Comparison of ENCODE assay signal across 8 mouse cellular contexts in the genomic region with DNA sequence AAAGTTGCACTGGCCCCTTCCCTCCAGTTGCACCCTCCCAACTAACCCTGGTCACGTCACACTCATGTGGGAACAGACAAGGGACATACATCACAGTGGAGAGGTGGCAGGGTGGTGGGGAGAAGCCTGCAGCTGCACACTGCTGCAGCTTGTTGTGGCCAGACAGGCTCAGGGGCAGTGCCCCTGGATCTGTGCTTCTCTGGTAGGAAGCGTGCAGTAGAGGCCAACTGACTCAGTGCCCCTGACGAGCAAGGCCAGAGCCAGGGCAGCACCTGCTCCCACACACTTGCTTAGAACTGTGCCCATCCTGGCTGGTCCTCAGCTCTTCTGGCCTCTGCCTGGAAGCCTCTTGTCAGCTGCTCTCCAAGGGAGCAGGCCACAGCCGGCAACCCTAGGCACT. TPM values are rescaled to one million over a fixed set of nuclear protein-coding genes. Genes with fewer than 3 reads are reported as not detected.
DNase-seq lines count a peak whose midpoint lies in the region; ATAC-seq and TF ChIP-seq lines count a peak whose summit lies in the region.

No protein-coding gene starts in this region.

- DNase-seq in adrenal gland, adult (ENCODE audit: inconsistent age in 2 of 2, low spot score in 1 of 2), result peak; percentile 58 to 86
- no peak for DNase-seq in adrenal gland, postnatal 4 days (ENCODE audit: low spot score in 2 of 2)
- DNase-seq in liver, embryonic 11.5 days (ENCODE audit: low spot score), result no peak
- no peak for DNase-seq in liver
- DNase-seq in intestine, embryonic 14.5 days (ENCODE audit: low spot score), result no peak
- DNase-seq in midbrain, postnatal 0 days (ENCODE audit: low spot score), result no peak
- no peak for DNase-seq in frontal cortex, adult 2 months (ENCODE audit: extremely low spot score in 1 of 2, low spot score in 1 of 2)

- peaks cover 59% of the 10 kb centered on the region for H3K36me3 ChIP-seq in liver, embryonic 11.5 days (ENCODE audit: control insufficient read depth, insufficient read depth, low read length)
- H3K36me3 ChIP-seq in intestine, embryonic 14.5 days (ENCODE audit: control insufficient read depth, insufficient read depth, low read length), result peaks cover 67% of the 10 kb centered on the region
- H3K36me3 ChIP-seq in midbrain, postnatal 0 days (ENCODE audit: insufficient read depth, low read length), result peaks cover 54% of the 10 kb centered on the region

- 77% methylated on average over 4 of the region's 4 CpGs for WGBS in liver, embryonic 11.5 days
- WGBS in intestine, embryonic 14.5 days, result 73% methylated on average over 4 of the region's 4 CpGs
- 79% methylated on average over 4 of the region's 4 CpGs for WGBS in midbrain, postnatal 0 days

- H3K9me3 ChIP-seq in liver, embryonic 11.5 days (ENCODE audit: control insufficient read depth, low read length), result no peaks in the 10 kb centered on the region
- no peaks in the 10 kb centered on the region for H3K9me3 ChIP-seq in intestine, embryonic 14.5 days (ENCODE audit: control insufficient read depth, low read length)
- no peaks in the 10 kb centered on the region for H3K9me3 ChIP-seq in midbrain, postnatal 0 days (ENCODE audit: low read length)

- no peak for TF ChIP-seq CTCF in midbrain, postnatal 0 days (IDR thresholded peaks at IDR 0.05)

- no peak for ATAC-seq in liver, embryonic 11.5 days (replicated peaks; ENCODE audit: low FRiP score)
- no peak for ATAC-seq in intestine, embryonic 14.5 days (replicated peaks; ENCODE audit: low FRiP score, low TSS enrichment, low read depth)
- ATAC-seq in midbrain, postnatal 0 days (ENCODE audit: low FRiP score), result no peak
- ATAC-seq in frontal cortex, adult (ENCODE audit: low TSS enrichment), result no peak

- 0 out of 2 replicates have a peak overlapping the region, but pooled peaks have one; percentile 77 for H3K27ac ChIP-seq in liver, embryonic 11.5 days (ENCODE audit: low read depth, low read length)
- H3K27ac ChIP-seq in intestine, embryonic 14.5 days (ENCODE audit: low read depth), result no peak overlapping the region
- H3K27ac ChIP-seq in midbrain, postnatal 0 days (ENCODE audit: low read depth, low read length), result 0 out of 2 replicates have a peak overlapping the region, but pooled peaks have one; percentile 91

- peak overlapping the region; percentile 97 for H3K9ac ChIP-seq in liver, embryonic 11.5 days (ENCODE audit: low read depth, low read length)
- no peak overlapping the region for H3K9ac ChIP-seq in intestine, embryonic 14.5 days (ENCODE audit: low read length)
- peak overlapping the region; percentile 93 for H3K9ac ChIP-seq in midbrain, postnatal 0 days (replicated peaks; ENCODE audit: low read length, poor library complexity, severe bottlenecking)

- H3K4me1 ChIP-seq in liver, embryonic 11.5 days (replicated peaks; ENCODE audit: control insufficient read depth, insufficient read depth, low read length), result peaks cover 35% of the 10 kb centered on the region
- H3K4me1 ChIP-seq in intestine, embryonic 14.5 days (replicated peaks; ENCODE audit: control insufficient read depth, insufficient read depth, low read length), result peaks cover 27% of the 10 kb centered on the region
- peaks cover 14% of the 10 kb centered on the region for H3K4me1 ChIP-seq in midbrain, postnatal 0 days (ENCODE audit: insufficient read depth, low read length)

- H3K4me3 ChIP-seq in liver, embryonic 11.5 days (ENCODE audit: low read depth, low read length), result peak overlapping the region; percentile 91
- peak overlapping the region; percentile 97 for H3K4me3 ChIP-seq in intestine, embryonic 14.5 days (ENCODE audit: low read depth, low read length)
- H3K4me3 ChIP-seq in midbrain, postnatal 0 days (ENCODE audit: low read depth, low read length), result peak overlapping the region; percentile 87

- peak overlapping the region; percentile 99 for H3K4me2 ChIP-seq in liver, embryonic 11.5 days
- peak overlapping the region; percentile 83; the same call in 1 of the 2 replicates for H3K4me2 ChIP-seq in intestine, embryonic 14.5 days (ENCODE audit: low read length)
- H3K4me2 ChIP-seq in midbrain, postnatal 0 days (ENCODE audit: low read depth, low read length, poor library complexity, severe bottlenecking), result peak overlapping the region; percentile 98

- H3K27me3 ChIP-seq in liver, embryonic 11.5 days (replicated peaks; ENCODE audit: control insufficient read depth, insufficient read depth, low read length), result no peaks in the 10 kb centered on the region
- H3K27me3 ChIP-seq in intestine, embryonic 14.5 days (replicated peaks; ENCODE audit: control insufficient read depth, insufficient read depth, low read length), result no peaks in the 10 kb centered on the region
- H3K27me3 ChIP-seq in midbrain, postnatal 0 days (ENCODE audit: insufficient read depth, low read length), result no peaks in the 10 kb centered on the region

RNA-seq across cellular contexts. Expression of gene Nme3, which starts 1.3 kb away (rescaled TPM):
- 10 to 100 TPM; 73.7 to 76.7 TPM for total RNA-seq in adrenal gland, postnatal 4 days (2021)
- 70.5 and 76.3 TPM in 2 replicates for polyA plus RNA-seq in liver, embryonic 11.5 days (2014; fragmentation: Nextera tagmentation; extraction: Ambion mirVana)
- 86.4 and 90.7 TPM in 2 replicates for polyA plus RNA-seq in intestine, embryonic 14.5 days (2014; fragmentation: Nextera tagmentation; extraction: Ambion mirVana)
- total RNA-seq in midbrain, postnatal 0 days (2014; rRNA removed), result 54.4 and 65.3 TPM in 2 replicates
- 98.3 and 105 TPM in 2 replicates for polyA plus RNA-seq in midbrain, postnatal 0 days (2015; fragmentation: Nextera tagmentation; extraction: Ambion mirVana)
- 76.8 and 81.6 TPM in 2 replicates for polyA plus RNA-seq in frontal cortex, adult 2 months (2012; rRNA removed)

RNA-seq across cellular contexts. Expression of gene Mrps34, which starts 2.7 kb away (rescaled TPM):
- 100 to 1,000 TPM; 135 to 137 TPM for total RNA-seq in adrenal gland, postnatal 4 days (2021)
- 123 and 129 TPM in 2 replicates for polyA plus RNA-seq in liver, embryonic 11.5 days (2014; fragmentation: Nextera tagmentation; extraction: Ambion mirVana)
- polyA plus RNA-seq in intestine, embryonic 14.5 days (2014; fragmentation: Nextera tagmentation; extraction: Ambion mirVana), result 100 and 110 TPM in 2 replicates
- total RNA-seq in midbrain, postnatal 0 days (2014; rRNA removed), result 43.8 and 46.1 TPM in 2 replicates
- polyA plus RNA-seq in midbrain, postnatal 0 days (2015; fragmentation: Nextera tagmentation; extraction: Ambion mirVana), result 128 and 131 TPM in 2 replicates
- 111 and 127 TPM in 2 replicates for polyA plus RNA-seq in frontal cortex, adult 2 months (2012; rRNA removed)

RNA-seq across cellular contexts. Expression of gene Eme2, which starts 2.7 kb away (rescaled TPM):
- total RNA-seq in adrenal gland, postnatal 4 days (2021), result 10 to 100 TPM; 63.5 to 66.9 TPM
- polyA plus RNA-seq in liver, embryonic 11.5 days (2014; fragmentation: Nextera tagmentation; extraction: Ambion mirVana), result 21.9 and 23.4 TPM in 2 replicates
- 21.6 and 24.1 TPM in 2 replicates for polyA plus RNA-seq in intestine, embryonic 14.5 days (2014; fragmentation: Nextera tagmentation; extraction: Ambion mirVana)
- 29.7 and 31.7 TPM in 2 replicates for total RNA-seq in midbrain, postnatal 0 days (2014; rRNA removed)
- 20.2 and 22.5 TPM in 2 replicates for polyA plus RNA-seq in midbrain, postnatal 0 days (2015; fragmentation: Nextera tagmentation; extraction: Ambion mirVana)
- polyA plus RNA-seq in frontal cortex, adult 2 months (2012; rRNA removed), result 63.7 and 67.9 TPM in 2 replicates

RNA-seq across cellular contexts. Expression of gene Spsb3, which starts 11.2 kb away (rescaled TPM):
- total RNA-seq in adrenal gland, postnatal 4 days (2021), result 10 to 100 TPM; 35.5 to 37.8 TPM
- 35.0 and 40.9 TPM in 2 replicates for polyA plus RNA-seq in liver, embryonic 11.5 days (2014; fragmentation: Nextera tagmentation; extraction: Ambion mirVana)
- 36.3 and 37.0 TPM in 2 replicates for polyA plus RNA-seq in intestine, embryonic 14.5 days (2014; fragmentation: Nextera tagmentation; extraction: Ambion mirVana)
- 87.5 and 105 TPM in 2 replicates for total RNA-seq in midbrain, postnatal 0 days (2014; rRNA removed)
- polyA plus RNA-seq in midbrain, postnatal 0 days (2015; fragmentation: Nextera tagmentation; extraction: Ambion mirVana), result 100 and 110 TPM in 2 replicates
- polyA plus RNA-seq in frontal cortex, adult 2 months (2012; rRNA removed), result 69.1 and 78.1 TPM in 2 replicates

RNA-seq across cellular contexts. Expression of gene Nubp2, which starts 11.5 kb away (rescaled TPM):
- total RNA-seq in adrenal gland, postnatal 4 days (2021), result 10 to 100 TPM; 51.9 to 55.3 TPM
- polyA plus RNA-seq in liver, embryonic 11.5 days (2014; fragmentation: Nextera tagmentation; extraction: Ambion mirVana), result 123 and 135 TPM in 2 replicates
- 58.8 and 61.9 TPM in 2 replicates for polyA plus RNA-seq in intestine, embryonic 14.5 days (2014; fragmentation: Nextera tagmentation; extraction: Ambion mirVana)
- 39.6 and 60.2 TPM in 2 replicates for total RNA-seq in midbrain, postnatal 0 days (2014; rRNA removed)
- 55.8 and 63.9 TPM in 2 replicates for polyA plus RNA-seq in midbrain, postnatal 0 days (2015; fragmentation: Nextera tagmentation; extraction: Ambion mirVana)
- polyA plus RNA-seq in frontal cortex, adult 2 months (2012; rRNA removed), result 29.0 and 31.4 TPM in 2 replicates

Comparison
In these comparisons a context has a peak if more than half of its experiments do, and no peak if none do; other contexts are left out.
1. DNase-seq: peak in adrenal gland, adult (2 of 2); none in adrenal gland, postnatal 4 days (0 of 2), liver, embryonic 11.5 days (single experiment), liver (single experiment), intestine, embryonic 14.5 days (single experiment), midbrain, postnatal 0 days (single experiment) and frontal cortex, adult 2 months (0 of 2).
2. Peak in every context shown above with its lines, with median percentiles within 50 percentile points of each other: H3K4me2 ChIP-seq and H3K4me3 ChIP-seq.